ENCODE assay signal across 8 mouse cellular contexts in genomic region chr7:92666274-92666820, GRCm38 (mm10). TPM values are rescaled to one million over a fixed set of nuclear protein-coding genes. Genes with fewer than 3 reads are reported as not detected.
DNase-seq lines count a peak whose midpoint lies in the region; ATAC-seq and TF ChIP-seq lines count a peak whose summit lies in the region.

No protein-coding gene starts in this region.

- peaks cover 17% of the 10 kb centered on the region for H3K4me1 ChIP-seq in heart, embryonic 16.5 days (ENCODE audit: control insufficient read depth, insufficient read depth, low read length)
- peaks cover 10 to 17% of the 10 kb centered on the region in 2 experiments for H3K4me1 ChIP-seq in MEL (ENCODE audit: control insufficient read depth in 1 of 2, insufficient read depth in 2 of 2, low read length in 2 of 2)
- peaks cover 11% of the 10 kb centered on the region for H3K4me1 ChIP-seq in midbrain, embryonic 11.5 days (ENCODE audit: control insufficient read depth, insufficient read depth, low read length)

- no peak for DNase-seq in heart, postnatal 36 days
- peak; percentile 58 for DNase-seq in MEL (ENCODE audit: low read depth, low spot score)
- peak; percentile 54 for DNase-seq in gonadal fat pad, adult 2 months (ENCODE audit: low read depth)
- DNase-seq in midbrain, embryonic 11.5 days (ENCODE audit: low spot score, missing footprints): peak; percentile 80
- DNase-seq in layer of hippocampus, adult 8-10 months (ENCODE audit: low spot score in 2 of 2): no peak
- no peak for DNase-seq in natural killer cell, adult 2 months (ENCODE audit: low spot score in 2 of 2)
- no peak for DNase-seq in adrenal gland, postnatal 10 days

- peak overlapping the region; percentile 21; the same call in 1 of the 2 replicates for H3K9ac ChIP-seq in heart, embryonic 16.5 days (ENCODE audit: low read length)
- 0 out of 2 replicates have a peak overlapping the region, but pooled peaks have one; percentile 1 for H3K9ac ChIP-seq in MEL (ENCODE audit: control insufficient read depth, low read depth, low read length, poor library complexity, severe bottlenecking)
- H3K9ac ChIP-seq in midbrain, embryonic 11.5 days (ENCODE audit: low read length): no peak overlapping the region

- intact Hi-C loops in heart, postnatal 36 days (cut with DNase I): loop anchor here (5.0 kb wide), 1 partner anchor 416 kb away; no protein-coding TSS in a partner anchor

- H3K4me3 ChIP-seq in heart, embryonic 16.5 days (ENCODE audit: low read length): no peak overlapping the region; the same call in 1 of the 2 replicates
- H3K4me3 ChIP-seq in MEL (ENCODE audit: control insufficient read depth in 1 of 2, insufficient read depth in 1 of 2, low read depth in 2 of 2, low read length in 2 of 2): peak overlapping the region in 1 of 2 experiments; percentile 100; a peak in 1 of 4 replicates
- no peak overlapping the region for H3K4me3 ChIP-seq in midbrain, embryonic 11.5 days (ENCODE audit: low read depth, low read length)

- H3K27me3 ChIP-seq in heart, embryonic 16.5 days (ENCODE audit: control insufficient read depth, insufficient read depth, low read length): no peaks in the 10 kb centered on the region
- H3K27me3 ChIP-seq in MEL (ENCODE audit: control insufficient read depth in 1 of 2, insufficient read depth in 2 of 2, low read length in 2 of 2): no peaks in the 10 kb centered on the region
- H3K27me3 ChIP-seq in midbrain, embryonic 11.5 days (ENCODE audit: control insufficient read depth, insufficient read depth, low read length): no peaks in the 10 kb centered on the region

- no peaks in the 10 kb centered on the region for H3K9me3 ChIP-seq in heart, embryonic 16.5 days (replicated peaks; ENCODE audit: control insufficient read depth, low read length)
- H3K9me3 ChIP-seq in MEL (replicated peaks; ENCODE audit: insufficient read depth, low read length): no peaks in the 10 kb centered on the region
- H3K9me3 ChIP-seq in midbrain, embryonic 11.5 days (ENCODE audit: control insufficient read depth, low read length): no peaks in the 10 kb centered on the region

- H3K79me2 ChIP-seq in MEL (ENCODE audit: control insufficient read depth, insufficient read depth, low read length, poor library complexity): peaks cover 38% of the 10 kb centered on the region

- 61% methylated on average over 7 of the region's 7 CpGs for WGBS in heart, embryonic 16.5 days
- WGBS in midbrain, embryonic 11.5 days: 88% methylated on average over 7 of the region's 7 CpGs

- no peak for TF ChIP-seq CTCF in MEL (IDR thresholded peaks at IDR 0.05 in 2 of 3, conservative IDR thresholded peaks at IDR 0.05 in 1 of 3; ENCODE audit: control insufficient read depth in 1 of 3, insufficient read depth in 1 of 3, low read depth in 2 of 3, low read length in 3 of 3, poor library complexity in 1 of 3, severe bottlenecking in 1 of 3)

- H3K36me3 ChIP-seq in heart, embryonic 16.5 days (ENCODE audit: control insufficient read depth, insufficient read depth): peaks cover 11% of the 10 kb centered on the region
- H3K36me3 ChIP-seq in MEL (ENCODE audit: control insufficient read depth in 1 of 2, insufficient read depth in 2 of 2, low read length in 2 of 2): peaks cover 23 to 26% of the 10 kb centered on the region in 2 experiments
- H3K36me3 ChIP-seq in midbrain, embryonic 11.5 days (ENCODE audit: control insufficient read depth, insufficient read depth, low read length): peaks cover 5% of the 10 kb centered on the region

- no peak for ATAC-seq in heart, embryonic 16.5 days (replicated peaks; ENCODE audit: extremely low read depth, insufficient read depth, low FRiP score)
- no peak for ATAC-seq in midbrain, embryonic 11.5 days (ENCODE audit: low FRiP score)

- peak overlapping the region; percentile 78 for H3K4me2 ChIP-seq in heart, embryonic 16.5 days (ENCODE audit: low read depth, low read length)
- H3K4me2 ChIP-seq in midbrain, embryonic 11.5 days: no peak overlapping the region; the same call in 1 of the 2 replicates

- TF ChIP-seq RAD21 in MEL (IDR thresholded peaks at IDR 0.05; ENCODE audit: low read depth, low read length): no peak

- no peak; a peak in 1 of 4 replicates for TF ChIP-seq POLR2A in MEL (IDR thresholded peaks at IDR 0.05; ENCODE audit: control insufficient read depth in 1 of 2, insufficient read depth in 1 of 2, low read depth in 1 of 2, low read length in 2 of 2, poor library complexity in 1 of 2)

- no peak overlapping the region for H3K27ac ChIP-seq in heart, embryonic 16.5 days (ENCODE audit: low read length)
- no peak overlapping the region for H3K27ac ChIP-seq in MEL (ENCODE audit: control insufficient read depth, low read depth, low read length)
- H3K27ac ChIP-seq in midbrain, embryonic 11.5 days (ENCODE audit: low read depth, low read length): no peak overlapping the region

- no peak for TF ChIP-seq EP300 in MEL (IDR thresholded peaks at IDR 0.05; ENCODE audit: low read depth in 1 of 2, low read length in 2 of 2)

TF ChIP-seq in MEL, 35 proteins besides CTCF, POLR2A, EP300 and RAD21:
- no peak for TF ChIP-seq ELF1 (IDR thresholded peaks at IDR 0.05; ENCODE audit: low read depth, low read length)
- no peak for TF ChIP-seq NELFE (IDR thresholded peaks at IDR 0.05; ENCODE audit: low read depth, low read length)
- TF ChIP-seq GABPA (IDR thresholded peaks at IDR 0.05; ENCODE audit: low read depth, low read length): no peak
- TF ChIP-seq POLR2AphosphoS2 (IDR thresholded peaks at IDR 0.05; ENCODE audit: low read length): peak; percentile 13
- 0 out of 2 replicates have a peak, but pooled peaks have one; percentile 3 for TF ChIP-seq ZNF384 (IDR thresholded peaks at IDR 0.05; ENCODE audit: low read depth, low read length)
- no peak for TF ChIP-seq UBTF (IDR thresholded peaks at IDR 0.05; ENCODE audit: borderline replicate concordance, insufficient read depth, low read depth, low read length)
- no peak for TF ChIP-seq NRF1 (IDR thresholded peaks at IDR 0.05; ENCODE audit: insufficient read depth, low read depth, low read length, poor library complexity, severe bottlenecking)
- no peak for TF ChIP-seq TBP (IDR thresholded peaks at IDR 0.05; ENCODE audit: low read depth, low read length)
- no peak for TF ChIP-seq MEF2A (IDR thresholded peaks at IDR 0.05; ENCODE audit: extremely low read depth, insufficient replicate concordance, low read depth, low read length, poor library complexity, severe bottlenecking)
- no peak for TF ChIP-seq CHD1 (IDR thresholded peaks at IDR 0.05; ENCODE audit: low read depth, low read length)
- no peak for TF ChIP-seq MAX (IDR thresholded peaks at IDR 0.05; ENCODE audit: low read length)
- TF ChIP-seq MXI1 (IDR thresholded peaks at IDR 0.05; ENCODE audit: low read depth, low read length): 0 out of 2 replicates have a peak, but pooled peaks have one; percentile 36

RNA-seq across cellular contexts. Expression of gene Pcf11, which starts 3.4 kb away (rescaled TPM):
- polyA plus RNA-seq in heart, embryonic 16.5 days (2015; fragmentation: Nextera tagmentation; extraction: Ambion mirVana): 14.1 and 14.7 TPM in 2 replicates
- total RNA-seq in heart, postnatal 36 days (2021): 10 to 100 TPM; 21.2 to 28.8 TPM
- 24.7 and 25.6 TPM in 2 replicates for total RNA-seq in MEL (2012; rRNA removed)
- polyA plus RNA-seq in MEL (2012; ENCODE audit: insufficient read depth in 1 of 2, insufficient read length in 2 of 2, low read depth in 1 of 2, low replicate concordance in 2 of 2, missing spikeins in 1 of 2): 10 to 100 TPM; 34.0 to 60.3 TPM
- 21.4 and 21.9 TPM in 2 replicates for polyA plus RNA-seq in gonadal fat pad, adult 2 months (2012; rRNA removed)
- polyA plus RNA-seq in midbrain, embryonic 11.5 days (2014; fragmentation: Nextera tagmentation; extraction: Ambion mirVana): 19.1 and 21.2 TPM in 2 replicates
- 10 to 100 TPM; 58.7 to 71.1 (median 63.8) TPM for total RNA-seq in layer of hippocampus, adult 8-10 months (2022)
- 10 to 100 TPM; 45.5 to 60.2 TPM for total RNA-seq in adrenal gland, postnatal 10 days (2021)

RNA-seq across cellular contexts. Expression of gene Ankrd42, which starts 29.4 kb away (rescaled TPM):
- polyA plus RNA-seq in heart, embryonic 16.5 days (2015; fragmentation: Nextera tagmentation; extraction: Ambion mirVana): 3.1 and 3.2 TPM in 2 replicates
- total RNA-seq in heart, postnatal 36 days (2021): 1 to 10 TPM in 1 of 2 experiments, under 1 TPM in 1; 0.89 to 1.2 TPM
- 0.75 and 1.1 TPM in 2 replicates for total RNA-seq in MEL (2012; rRNA removed)
- 1 to 10 TPM in 1 of 2 experiments, not detected in 1; 1.4 TPM for polyA plus RNA-seq in MEL (2012; ENCODE audit: insufficient read depth in 1 of 2, insufficient read length in 2 of 2, low read depth in 1 of 2, low replicate concordance in 2 of 2, missing spikeins in 1 of 2)
- polyA plus RNA-seq in gonadal fat pad, adult 2 months (2012; rRNA removed): 2.3 and 3.7 TPM in 2 replicates
- 6.4 and 8.1 TPM in 2 replicates for polyA plus RNA-seq in midbrain, embryonic 11.5 days (2014; fragmentation: Nextera tagmentation; extraction: Ambion mirVana)
- 10 to 100 TPM; 17.3 to 20.5 (median 18.7) TPM for total RNA-seq in layer of hippocampus, adult 8-10 months (2022)
- 1 to 10 TPM; 6.5 to 6.9 TPM for total RNA-seq in adrenal gland, postnatal 10 days (2021)

Comparison
In these comparisons a context has a peak if more than half of its experiments do, and no peak if none do; other contexts are left out.
1. DNase-seq: peak in MEL (single experiment), gonadal fat pad, adult 2 months (single experiment) and midbrain, embryonic 11.5 days (single experiment); none in heart, postnatal 36 days (0 of 2), layer of hippocampus, adult 8-10 months (0 of 2), natural killer cell, adult 2 months (0 of 2) and adrenal gland, postnatal 10 days (single experiment).